Mouse (Mus musculus): ENCODE results near the gene Slc36a4.

DNA sequence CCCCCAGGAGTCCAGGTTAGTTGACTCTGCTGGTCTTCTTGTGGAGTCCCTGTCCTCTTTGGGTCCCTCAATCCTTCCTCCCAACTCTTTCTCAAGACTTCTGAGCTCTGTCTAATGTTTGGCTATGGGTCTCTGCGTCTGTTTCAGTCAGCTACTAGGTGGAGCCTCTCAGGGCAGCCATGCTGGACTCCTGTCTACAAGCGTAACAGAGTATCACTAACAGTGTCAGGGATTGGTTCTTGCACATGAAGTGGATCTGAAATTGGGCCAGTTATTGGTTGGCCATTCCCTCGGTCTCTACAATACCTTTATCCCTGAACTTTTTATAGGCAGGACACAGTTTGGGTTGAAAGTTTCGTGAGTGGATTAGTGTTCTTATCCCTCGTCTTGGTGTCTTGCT is 22.2 kb upstream of the Slc36a4 start:
- TF ChIP-seq POLR2A (IDR thresholded peaks at IDR 0.05; ENCODE audit: low read depth, low read length) (no peak), CTCF (IDR thresholded peaks at IDR 0.05; ENCODE audit: extremely low read depth, insufficient read depth, insufficient read length, insufficient replicate concordance) (no peak)
